Mouse (Mus musculus): ENCODE measurements at regions not wholly inside any gene's neighbourhood (a gene's known extent, or its start where the extent isn't known, plus 50 kb on each side); places are given as distances from the start of the nearest gene placed in this dataset.
"Not testable (repeated sequence)": the region's sequence is repeated elsewhere in the genome, so short reads cannot be mapped to it uniquely, and the experiment has no call there.

GRCm38 (mm10) chr6:67674717-67675116 lies 139.1 kb upstream of the Tacstd2 start:
- not testable (repeated sequence) for DNase-seq (ENCODE audit: low spot score in 2 of 2)

DNA sequence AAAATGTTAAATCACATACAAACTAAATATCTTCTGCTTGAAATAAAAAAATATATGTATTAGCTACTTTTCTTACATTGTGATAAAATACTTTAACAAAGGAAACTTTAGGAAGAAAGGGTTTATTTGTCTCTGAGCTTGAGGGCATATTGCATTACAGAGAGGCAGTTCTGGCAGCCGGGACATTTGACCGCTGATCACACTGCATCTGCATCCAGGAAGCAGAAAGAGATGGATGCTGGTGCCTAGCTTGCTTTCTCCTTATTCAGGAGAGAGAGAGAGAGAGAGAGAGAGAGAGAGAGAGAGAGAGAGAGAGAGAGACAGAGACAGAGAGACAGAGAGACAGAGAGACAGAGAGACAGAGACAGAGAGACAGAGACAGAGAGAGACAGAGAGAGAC lies 137.7 kb upstream of the Tacstd2 start:
- DNase-seq (ENCODE audit: low spot score in 2 of 2): not testable (repeated sequence)

DNA sequence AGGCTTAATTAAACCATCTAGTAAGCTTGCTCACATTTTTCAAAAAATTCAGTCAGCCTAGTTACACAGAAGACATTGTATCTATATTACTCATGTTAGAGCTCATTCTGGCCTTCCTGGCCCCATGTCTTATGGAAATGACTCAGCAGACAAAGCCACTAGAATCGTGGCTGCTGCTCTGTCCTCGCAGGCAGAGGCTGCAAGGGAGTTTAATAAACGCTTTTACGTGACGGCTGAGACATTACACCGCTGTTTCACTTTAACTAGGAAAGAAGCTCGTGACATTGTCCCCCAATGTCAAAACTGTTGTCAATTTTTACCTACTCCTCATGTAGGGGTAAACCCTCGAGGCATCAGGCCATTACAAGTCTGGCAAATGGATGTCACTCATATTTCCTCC lies 132.5 kb upstream of the Tacstd2 start:
- not testable (repeated sequence) for DNase-seq (ENCODE audit: low spot score in 2 of 2)

GRCm38 (mm10) chr6:67631617-67632016 lies 96.0 kb upstream of the Tacstd2 start:
- DNase-seq (ENCODE audit: low spot score in 2 of 2): no peak

DNA sequence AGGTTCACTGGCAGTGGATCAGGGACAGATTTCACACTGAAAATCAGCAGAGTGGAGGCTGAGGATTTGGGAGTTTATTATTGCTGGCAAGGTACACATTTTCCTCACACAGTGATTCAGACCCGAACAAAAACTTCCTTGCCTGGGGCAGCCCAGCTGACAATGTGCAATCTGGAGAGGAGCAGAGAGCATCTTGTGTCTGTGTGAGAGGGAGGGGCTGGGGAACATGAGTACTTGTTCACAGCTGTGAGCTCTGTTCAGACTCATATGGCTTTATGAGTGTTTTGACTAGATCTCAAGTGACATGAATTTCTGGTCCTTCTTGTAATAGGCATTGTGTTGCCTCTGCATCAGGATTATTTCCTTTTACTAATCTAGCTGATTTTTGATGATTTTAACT lies 74.8 kb upstream of the Tacstd2 start:
- DNase-seq (ENCODE audit: low spot score in 2 of 2): no peak

DNA sequence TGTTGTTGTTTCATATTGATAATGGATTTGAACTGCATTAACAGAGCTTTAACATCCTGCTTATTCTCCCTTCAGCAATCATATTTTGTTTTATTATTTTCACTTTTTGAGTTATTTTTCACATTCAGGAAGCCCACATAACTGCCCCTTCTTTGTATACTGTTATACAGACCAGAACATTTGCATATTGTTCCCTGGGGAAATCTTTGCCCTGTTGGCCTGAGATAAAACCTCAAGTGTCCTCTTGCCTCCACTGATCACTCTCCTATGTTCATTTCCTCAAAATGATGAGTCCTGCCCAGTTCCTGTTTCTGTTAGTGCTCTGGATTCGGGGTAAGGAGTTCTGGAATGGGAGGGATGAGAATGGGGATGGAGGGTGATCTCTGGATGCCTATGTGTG lies 73.9 kb upstream of the Tacstd2 start:
- DNase-seq (ENCODE audit: low spot score in 2 of 2): not testable (repeated sequence)

Measured in right cerebral cortex, postnatal 10 days (tissue).